Mouse (Mus musculus): ENCODE data around the gene Rab43.

GRCm38 (mm10) chr6:87850900-87851614, 39.1 kb upstream of the Rab43 start, which contains the start of gene Cnbp:
- TF ChIP-seq CTCF (conservative IDR thresholded peaks at IDR 0.05; ENCODE audit: insufficient read depth, insufficient read length, low read depth, low read length) (no peak), POLR2A (IDR thresholded peaks at IDR 0.05; ENCODE audit: low read depth, low read length) (peak; percentile 88)
